Mouse (Mus musculus) left cerebral cortex, postnatal 4 days (tissue): ENCODE data around the gene Cast. TPM values are rescaled to one million over a fixed set of nuclear protein-coding genes. Genes with fewer than 3 reads are reported as not detected.

Experiments
- DNase-seq: peaks from one replicate; pipeline ENCODE4 v3.0.0-alpha.2; 2022
- intact Hi-C: fragments of 180-260 bp; cut with DNase I; formaldehyde crosslinking; loops from one replicate; pipeline ENCODE4 v1.15.1; 2025
- total RNA-seq, 2 experiments: library from RNA; stranded (reverse); gene quantifications; 2 replicates each; pipeline ENCODE4 v1.2.3; 2021

Gene Cast
- total RNA-seq, 2 experiments from 2014 or later, result 9.9 to 12.2 TPM

DNA sequence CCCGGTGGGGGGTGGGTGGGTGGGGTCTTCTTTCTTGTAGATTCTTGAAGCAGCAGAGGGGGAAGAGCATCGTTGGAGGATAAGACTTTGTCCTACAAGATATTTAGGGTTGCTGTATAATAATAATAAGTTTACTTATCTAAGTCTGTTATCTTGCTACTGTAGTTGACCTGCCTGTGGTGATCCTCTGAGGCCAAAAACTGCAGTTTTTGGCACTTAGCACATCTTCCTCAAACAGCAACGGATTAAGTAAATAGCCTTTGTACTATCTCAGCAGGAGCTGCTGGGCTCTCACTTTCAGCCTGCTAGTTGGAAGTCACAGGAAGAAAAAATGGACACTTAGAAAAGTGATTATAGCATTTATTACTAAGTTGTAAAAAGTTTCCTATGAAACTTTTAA is 112.4 kb downstream of the Cast start:
- intact Hi-C loops, result no loop called here
- DNase-seq, result no peak

DNA sequence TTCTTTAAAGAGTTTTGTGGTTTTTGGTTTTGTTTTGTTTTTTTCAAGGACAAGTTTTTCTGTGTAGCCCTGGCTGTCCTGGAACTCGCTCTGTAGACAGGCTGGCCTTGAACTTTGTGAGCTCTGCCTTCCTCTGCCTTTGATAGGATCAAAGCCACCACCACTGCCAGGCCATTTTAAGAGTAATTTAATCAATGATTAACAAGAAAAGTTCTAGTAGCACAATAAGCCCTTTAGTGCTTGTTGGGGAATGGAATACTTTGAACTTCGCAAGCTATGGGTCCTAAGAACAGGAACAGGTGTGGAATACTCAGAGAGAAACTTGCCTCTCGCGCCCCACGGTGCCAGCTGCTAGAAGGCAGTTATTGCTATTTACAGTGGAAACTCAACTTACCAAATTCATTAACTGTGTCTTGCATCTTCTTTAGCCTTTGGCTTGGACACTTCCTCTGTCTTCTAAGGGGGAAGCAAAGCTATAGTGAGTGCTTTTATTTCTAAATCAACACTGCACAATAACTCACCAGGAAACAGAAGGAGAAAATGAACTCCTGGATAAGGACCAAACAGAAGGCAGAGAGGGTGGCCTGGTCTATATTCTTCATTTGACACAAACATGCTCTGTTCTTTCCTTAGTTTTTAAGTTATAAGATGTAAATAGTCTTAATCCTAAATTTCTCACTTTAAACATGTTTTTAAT is 113.0 kb downstream of the Cast start:
- DNase-seq, result no peak
- intact Hi-C loops, result no loop called here

Other genes with a start within 250 kb of the Cast start
- 1 to 10 TPM; 7.4 to 8.3 TPM for gene Erap1, start 169.2 kb downstream of the Cast start, total RNA-seq